Mouse (Mus musculus): Measurements from ENCODE around the gene Pklr.

DNA sequence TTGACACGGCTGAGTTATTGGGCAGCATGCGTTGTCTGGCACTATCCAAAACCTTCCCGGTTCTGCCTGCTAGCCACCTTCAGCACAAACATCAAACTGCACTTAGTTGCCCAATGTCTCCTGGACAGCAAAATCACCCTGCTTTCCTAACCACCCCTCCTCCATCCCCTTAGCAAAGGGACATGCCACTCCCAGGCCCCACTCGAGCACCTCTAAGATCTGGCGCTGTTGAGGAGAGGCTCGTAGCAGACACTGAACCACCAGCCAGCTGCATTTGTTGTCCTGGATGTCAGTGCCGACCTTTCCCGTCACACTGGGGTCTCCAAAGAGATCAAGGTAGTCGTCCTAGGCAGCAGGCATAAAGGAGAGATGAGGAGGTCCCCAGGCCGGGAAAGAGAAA, 41.9 kb upstream of the Pklr start:
- TF ChIP-seq POLR2A (IDR thresholded peaks at IDR 0.05; ENCODE audit: control insufficient read depth, extremely low read depth, insufficient read depth, low read length, poor library complexity) (no peak), CTCF (IDR thresholded peaks at IDR 0.05; ENCODE audit: borderline replicate concordance, control insufficient read depth, extremely low read depth, insufficient read depth, low read length, poor library complexity) (no peak)

Data from thymus, adult 2 months (tissue).